Mouse (Mus musculus): Measurements from ENCODE around the gene Zdhhc3. TPM values are rescaled to one million over a fixed set of nuclear protein-coding genes. Genes with fewer than 3 reads are reported as not detected.

The Zdhhc3 gene
- polyA plus RNA-seq, 1 experiment from 2014 or later, result 63.6 TPM

GRCm38 (mm10) chr9:123047665-123048064 is 65.3 kb downstream of the Zdhhc3 start:
- 71% methylated on average over 1 of the region's 1 CpGs for WGBS
- no peak overlapping the region for H3K4me3 ChIP-seq (ENCODE audit: low read depth, low read length)
- no peaks in the 10 kb centered on the region for H3K36me3 ChIP-seq (ENCODE audit: control insufficient read depth, insufficient read depth, low read length)
- no peak overlapping the region for H3K27ac ChIP-seq (ENCODE audit: low read depth, low read length)
- no peaks in the 10 kb centered on the region for H3K4me1 ChIP-seq (ENCODE audit: control insufficient read depth, insufficient read depth, low read length)
- H3K9ac ChIP-seq (replicated peaks; ENCODE audit: low read depth, low read length), result no peak overlapping the region
- no peaks in the 10 kb centered on the region for H3K9me3 ChIP-seq (ENCODE audit: control insufficient read depth, low read length)
- H3K4me2 ChIP-seq (ENCODE audit: low read depth, low read length), result no peak overlapping the region
- no peak for ATAC-seq (ENCODE audit: low read depth)
- no peaks in the 10 kb centered on the region for H3K27me3 ChIP-seq (ENCODE audit: control insufficient read depth, insufficient read depth, low read length)

GRCm38 (mm10) chr9:123034426-123034825 is 78.6 kb downstream of the Zdhhc3 start, which contains the start of gene Tgm4:
Tgm4 (plus strand) TSS chr9:123034726.
- no peak for ATAC-seq (ENCODE audit: low read depth)
- Histone ChIP-seq H3K4me1 (ENCODE audit: control insufficient read depth, insufficient read depth, low read length) (no peaks in the 10 kb centered on the region), H3K4me2 (ENCODE audit: low read depth, low read length) (no peak within 1 kb of the TSS), H3K27ac (ENCODE audit: low read depth, low read length) (no peak within 1 kb of the TSS), H3K9me3 (ENCODE audit: control insufficient read depth, low read length) (no peaks in the 10 kb centered on the region), H3K9ac (replicated peaks; ENCODE audit: low read depth, low read length) (no peak within 1 kb of the TSS), H3K36me3 (ENCODE audit: control insufficient read depth, insufficient read depth, low read length) (no peaks in the 10 kb centered on the region), H3K27me3 (ENCODE audit: control insufficient read depth, insufficient read depth, low read length) (no peaks in the 10 kb centered on the region), H3K4me3 (ENCODE audit: low read depth, low read length) (no peak within 1 kb of the TSS)
- 88% methylated on average over 4 of the region's 4 CpGs for WGBS

GRCm38 (mm10) chr9:123031496-123032246 is 81.3 kb downstream of the Zdhhc3 start:
- Histone ChIP-seq H3K27ac (ENCODE audit: low read depth, low read length) (no peak overlapping the region), H3K4me3 (ENCODE audit: low read depth, low read length) (no peak overlapping the region), H3K9me3 (ENCODE audit: control insufficient read depth, low read length) (no peaks in the 10 kb centered on the region), H3K36me3 (ENCODE audit: control insufficient read depth, insufficient read depth, low read length) (no peaks in the 10 kb centered on the region), H3K9ac (replicated peaks; ENCODE audit: low read depth, low read length) (no peak overlapping the region), H3K4me2 (ENCODE audit: low read depth, low read length) (no peak overlapping the region), H3K27me3 (ENCODE audit: control insufficient read depth, insufficient read depth, low read length) (no peaks in the 10 kb centered on the region), H3K4me1 (ENCODE audit: control insufficient read depth, insufficient read depth, low read length) (no peaks in the 10 kb centered on the region)
- ATAC-seq (ENCODE audit: low read depth), result no peak
- 89% methylated on average over 13 of the region's 13 CpGs for WGBS

- H3K4me2 ChIP-seq (ENCODE audit: low read depth, low read length), result no peak overlapping the region
- no peak for ATAC-seq (ENCODE audit: low read depth)
- H3K27me3 ChIP-seq (ENCODE audit: control insufficient read depth, insufficient read depth, low read length), result no peaks in the 10 kb centered on the region
- peaks cover 8% of the 10 kb centered on the region; the same call in 1 of the 2 replicates for H3K4me1 ChIP-seq (ENCODE audit: control insufficient read depth, insufficient read depth, low read length)
- H3K9ac ChIP-seq (replicated peaks; ENCODE audit: low read depth, low read length), result no peak overlapping the region
- H3K27ac ChIP-seq (ENCODE audit: low read depth, low read length), result no peak overlapping the region
- no peak overlapping the region for H3K4me3 ChIP-seq (ENCODE audit: low read depth, low read length)
- no peaks in the 10 kb centered on the region for H3K9me3 ChIP-seq (ENCODE audit: control insufficient read depth, low read length)
- WGBS, result 96% methylated on average over 2 of the region's 2 CpGs
- no peaks in the 10 kb centered on the region for H3K36me3 ChIP-seq (ENCODE audit: control insufficient read depth, insufficient read depth, low read length)
Observed at GRCm38 (mm10) chr9:123024201-123024600, 88.8 kb downstream of the Zdhhc3 start.

- peaks cover 8% of the 10 kb centered on the region; the same call in 1 of the 2 replicates for H3K4me1 ChIP-seq (ENCODE audit: control insufficient read depth, insufficient read depth, low read length)
- H3K36me3 ChIP-seq (ENCODE audit: control insufficient read depth, insufficient read depth, low read length), result no peaks in the 10 kb centered on the region
- no peaks in the 10 kb centered on the region for H3K27me3 ChIP-seq (ENCODE audit: control insufficient read depth, insufficient read depth, low read length)
- H3K9me3 ChIP-seq (ENCODE audit: control insufficient read depth, low read length), result no peaks in the 10 kb centered on the region
- H3K4me2 ChIP-seq (ENCODE audit: low read depth, low read length), result peak overlapping the region; percentile 83
- H3K4me3 ChIP-seq (ENCODE audit: low read depth, low read length), result peak overlapping the region; percentile 74
- ATAC-seq (ENCODE audit: low read depth), result peak; percentile 47
- H3K9ac ChIP-seq (replicated peaks; ENCODE audit: low read depth, low read length), result peak overlapping the region; percentile 87
- no peak overlapping the region; the same call in 1 of the 2 replicates for H3K27ac ChIP-seq (ENCODE audit: low read depth, low read length)
- 41% methylated on average over 18 of the region's 24 CpGs for WGBS
Observed at GRCm38 (mm10) chr9:123021636-123022379, 91.2 kb downstream of the Zdhhc3 start.

- H3K27me3 ChIP-seq (ENCODE audit: control insufficient read depth, insufficient read depth, low read length), result no peaks in the 10 kb centered on the region
- H3K9me3 ChIP-seq (ENCODE audit: control insufficient read depth, low read length), result no peaks in the 10 kb centered on the region
- H3K36me3 ChIP-seq (ENCODE audit: control insufficient read depth, insufficient read depth, low read length), result no peaks in the 10 kb centered on the region
- peak within 1 kb of the TSS; percentile 83 for H3K4me2 ChIP-seq (ENCODE audit: low read depth, low read length)
- under 1% methylated on average over 37 of the region's 69 CpGs for WGBS
- H3K4me1 ChIP-seq (ENCODE audit: control insufficient read depth, insufficient read depth, low read length), result peaks cover 8% of the 10 kb centered on the region; the same call in 1 of the 2 replicates
- peak; percentile 96 for ATAC-seq (ENCODE audit: low read depth)
- peak within 1 kb of the TSS; percentile 87 for H3K9ac ChIP-seq (replicated peaks; ENCODE audit: low read depth, low read length)
- peak within 1 kb of the TSS; percentile 74 for H3K4me3 ChIP-seq (ENCODE audit: low read depth, low read length)
- peak within 1 kb of the TSS; percentile 92 for H3K27ac ChIP-seq (ENCODE audit: low read depth, low read length)
Observed at GRCm38 (mm10) chr9:123020995-123021631, 91.9 kb downstream of the Zdhhc3 start, which contains the start of gene Tmem42. Tmem42 (plus strand) TSS chr9:123021326.

Other genes with a start within 250 kb of the Zdhhc3 start
- gene Zfp445, start 247.2 kb downstream of the Zdhhc3 start, polyA plus RNA-seq (2014; fragmentation: Nextera tagmentation; extraction: Ambion mirVana), result 98.4 and 107 TPM in 2 replicates
- 3.1 and 4.0 TPM in 2 replicates for gene Zkscan7, start 227.5 kb downstream of the Zdhhc3 start, polyA plus RNA-seq (2014; fragmentation: Nextera tagmentation; extraction: Ambion mirVana)
- gene Zfp105, start 190.1 kb downstream of the Zdhhc3 start, polyA plus RNA-seq (2014; fragmentation: Nextera tagmentation; extraction: Ambion mirVana), result 18.8 and 21.4 TPM in 2 replicates
- 33.2 and 34.5 TPM in 2 replicates for gene 1110059G10Rik, start 162.2 kb downstream of the Zdhhc3 start, polyA plus RNA-seq (2014; fragmentation: Nextera tagmentation; extraction: Ambion mirVana)
- 8.9 and 9.0 TPM in 2 replicates for gene Kif15, start 162.2 kb downstream of the Zdhhc3 start, polyA plus RNA-seq (2014; fragmentation: Nextera tagmentation; extraction: Ambion mirVana)
- 30.4 and 30.8 TPM in 2 replicates for gene Tmem42, start 91.9 kb downstream of the Zdhhc3 start, polyA plus RNA-seq (2014; fragmentation: Nextera tagmentation; extraction: Ambion mirVana)
- gene Tgm4, start 78.5 kb downstream of the Zdhhc3 start, polyA plus RNA-seq (2014; fragmentation: Nextera tagmentation; extraction: Ambion mirVana), result 0.55 and 0.71 TPM in 2 replicates
- gene Exosc7, start within 50 bp of the Zdhhc3 start, polyA plus RNA-seq (2014; fragmentation: Nextera tagmentation; extraction: Ambion mirVana), result 71.9 and 76.9 TPM in 2 replicates
- gene Clec3b, start 37.7 kb upstream of the Zdhhc3 start, polyA plus RNA-seq (2014; fragmentation: Nextera tagmentation; extraction: Ambion mirVana), result not detected in 2 replicates
- 0.08 and 0.17 TPM in 2 replicates for gene Cdcp1, start 102.8 kb upstream of the Zdhhc3 start, polyA plus RNA-seq (2014; fragmentation: Nextera tagmentation; extraction: Ambion mirVana)
- 30.4 and 37.2 TPM in 2 replicates for gene Tmem158, start 147.6 kb upstream of the Zdhhc3 start, polyA plus RNA-seq (2014; fragmentation: Nextera tagmentation; extraction: Ambion mirVana)

Data from neural tube, embryonic 14.5 days (tissue).